ENCODE assay signal across 33 mouse cellular contexts in the genomic region with DNA sequence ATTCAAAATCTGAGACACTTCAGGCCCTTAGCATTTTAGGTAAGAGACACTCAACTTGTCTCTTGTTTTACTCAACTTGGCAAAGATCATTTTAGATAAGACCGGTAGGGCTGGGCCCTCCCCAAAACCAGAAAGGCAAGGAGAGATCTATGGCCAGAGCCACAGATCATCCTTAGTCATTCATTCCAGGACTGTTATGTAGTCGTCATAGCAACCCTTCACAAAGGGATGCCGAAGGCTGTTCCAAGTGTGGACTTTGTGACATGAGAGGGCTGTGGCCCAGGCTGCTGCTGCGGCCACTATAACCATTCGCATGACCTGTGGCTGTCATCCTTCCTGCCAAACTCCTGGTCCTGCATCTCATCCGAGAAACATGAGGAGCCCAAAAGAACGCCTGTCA. TPM values are rescaled to one million over a fixed set of nuclear protein-coding genes. Genes with fewer than 3 reads are reported as not detected.
A peak's percentile ranks its signal among the peaks of the same experiment; 100 is the strongest.
DNase-seq lines count a peak whose midpoint lies in the region; ATAC-seq and TF ChIP-seq lines count a peak whose summit lies in the region.
"Had no signal": no experiment of that assay in that cellular context is flagged by ENCODE, and none has a peak within 500 bp of the region (broad histone marks: within the 10 kb centered on the region; RNA-seq: fewer than 3 reads in every experiment).

No protein-coding gene starts in this region.

- no peaks in the 10 kb centered on the region for H3K9me3 ChIP-seq in midbrain, embryonic 10.5 days (replicated peaks)
- H3K9me3 ChIP-seq in midbrain, embryonic 13.5 days = no peaks in the 10 kb centered on the region
- no peaks in the 10 kb centered on the region for H3K9me3 ChIP-seq in kidney, embryonic 16.5 days (ENCODE audit: low read length)
- H3K9me3 ChIP-seq: embryonic facial prominence, embryonic 10.5 days; embryonic facial prominence, embryonic 15.5 days; forebrain, embryonic 12.5 days; heart, embryonic 13.5 days; kidney, embryonic 15.5 days; limb, embryonic 13.5 days; liver, embryonic 15.5 days; neural tube, embryonic 12.5 days; stomach, embryonic 15.5 days had no signal

- H3K4me3 ChIP-seq in midbrain, embryonic 10.5 days = no peak overlapping the region
- H3K4me3 ChIP-seq in midbrain, embryonic 13.5 days (replicated peaks) = no peak overlapping the region
- H3K4me3 ChIP-seq in bone marrow macrophage, adult 2 months (ENCODE audit: insufficient read depth, low read length) = peak overlapping the region; percentile 63
- no peak overlapping the region for H3K4me3 ChIP-seq in kidney, embryonic 16.5 days (ENCODE audit: low read length)
- H3K4me3 ChIP-seq: embryonic facial prominence, embryonic 10.5 days; embryonic facial prominence, embryonic 15.5 days; forebrain, embryonic 12.5 days; heart, embryonic 13.5 days; kidney, embryonic 15.5 days; layer of hippocampus, adult 2 months; limb, embryonic 13.5 days; liver, embryonic 15.5 days; myocyte; neural tube, embryonic 12.5 days; stomach, embryonic 15.5 days had no signal

- peak; percentile 23 for DNase-seq in embryo, embryonic 10 days (ENCODE audit: low spot score)
- DNase-seq in embryo, embryonic 9.5 days (ENCODE audit: extremely low spot score) = no peak
- DNase-seq in midbrain, embryonic 10.5 days (ENCODE audit: low spot score) = no peak
- DNase-seq in frontal cortex, adult 2 months (ENCODE audit: extremely low spot score in 1 of 2, low spot score in 1 of 2) = no peak
- DNase-seq: adrenal gland, adult 2 months; cerebellum, adult 8-10 months; cerebellum, postnatal 36 days; forebrain, postnatal 0 days; gastrocnemius, postnatal 10 days; heart, postnatal 10 days; kidney, adult 18-20 months; kidney, postnatal 36 days; lung, postnatal 36 days; right cerebral cortex, postnatal 4 days; thymus, postnatal 14 days had no signal

- TF ChIP-seq CTCF in bone marrow macrophage, adult 2 months (IDR thresholded peaks at IDR 0.05; ENCODE audit: low read depth, low read length) = no peak

- H3K27ac ChIP-seq in midbrain, embryonic 10.5 days (replicated peaks) = peak overlapping the region; percentile 49; the same call in 1 of the 2 replicates
- no peak overlapping the region for H3K27ac ChIP-seq in midbrain, embryonic 13.5 days
- H3K27ac ChIP-seq in bone marrow macrophage, adult 2 months (ENCODE audit: insufficient read depth, low read depth, low read length) = no peak overlapping the region
- no peak overlapping the region for H3K27ac ChIP-seq in kidney, embryonic 16.5 days (ENCODE audit: low read length)
- H3K27ac ChIP-seq: embryonic facial prominence, embryonic 10.5 days; embryonic facial prominence, embryonic 15.5 days; forebrain, embryonic 12.5 days; heart, embryonic 13.5 days; kidney, embryonic 15.5 days; layer of hippocampus, adult 2 months; limb, embryonic 13.5 days; liver, embryonic 15.5 days; neural tube, embryonic 12.5 days; stomach, embryonic 15.5 days had no signal

- no peaks in the 10 kb centered on the region for H3K27me3 ChIP-seq in midbrain, embryonic 10.5 days (ENCODE audit: low read depth, poor library complexity, severe bottlenecking)
- H3K27me3 ChIP-seq in midbrain, embryonic 13.5 days = no peaks in the 10 kb centered on the region
- no peaks in the 10 kb centered on the region for H3K27me3 ChIP-seq in kidney, embryonic 16.5 days (ENCODE audit: insufficient read depth, low read length)
- H3K27me3 ChIP-seq: embryonic facial prominence, embryonic 15.5 days; forebrain, embryonic 12.5 days; heart, embryonic 13.5 days; kidney, embryonic 15.5 days; limb, embryonic 13.5 days; liver, embryonic 15.5 days; megakaryocyte, embryonic 14.5 days; neural tube, embryonic 12.5 days; Patski; stomach, embryonic 15.5 days had no signal

- no peak overlapping the region for H3K9ac ChIP-seq in midbrain, embryonic 13.5 days (replicated peaks)
- H3K9ac ChIP-seq in kidney, embryonic 16.5 days (replicated peaks; ENCODE audit: low read length) = no peak overlapping the region
- H3K9ac ChIP-seq: embryonic facial prominence, embryonic 15.5 days; forebrain, embryonic 12.5 days; forebrain, postnatal 0 days; heart, embryonic 13.5 days; kidney, embryonic 15.5 days; limb, embryonic 13.5 days; liver, embryonic 15.5 days; neural tube, embryonic 12.5 days; stomach, embryonic 15.5 days had no signal

- H3K4me1 ChIP-seq in midbrain, embryonic 10.5 days = peaks cover 9% of the 10 kb centered on the region
- H3K4me1 ChIP-seq in midbrain, embryonic 13.5 days (replicated peaks) = 0 out of 2 replicates have a peak, but pooled peaks cover 2% of the 10 kb centered on the region
- peaks cover 56% of the 10 kb centered on the region for H3K4me1 ChIP-seq in bone marrow macrophage, adult 2 months (ENCODE audit: control insufficient read depth, insufficient read depth, low read length)
- H3K4me1 ChIP-seq in kidney, embryonic 16.5 days (ENCODE audit: insufficient read depth, low read length) = no peaks in the 10 kb centered on the region
- H3K4me1 ChIP-seq: embryonic facial prominence, embryonic 10.5 days; embryonic facial prominence, embryonic 15.5 days; forebrain, embryonic 12.5 days; heart, embryonic 13.5 days; kidney, embryonic 15.5 days; limb, embryonic 13.5 days; neural tube, embryonic 12.5 days; stomach, embryonic 15.5 days had no signal

- 62% methylated on average over 7 of the region's 7 CpGs for WGBS in midbrain, embryonic 10.5 days
- 53% methylated on average over 7 of the region's 7 CpGs for WGBS in midbrain, embryonic 13.5 days
- WGBS in kidney, embryonic 16.5 days = 89% methylated on average over 7 of the region's 7 CpGs

- H3K36me3 ChIP-seq in midbrain, embryonic 10.5 days = no peaks in the 10 kb centered on the region
- no peaks in the 10 kb centered on the region for H3K36me3 ChIP-seq in midbrain, embryonic 13.5 days
- H3K36me3 ChIP-seq in kidney, embryonic 16.5 days (ENCODE audit: insufficient read depth, low read length) = no peaks in the 10 kb centered on the region
- H3K36me3 ChIP-seq: embryonic facial prominence, embryonic 10.5 days; embryonic facial prominence, embryonic 15.5 days; forebrain, embryonic 12.5 days; heart, embryonic 13.5 days; kidney, embryonic 15.5 days; limb, embryonic 13.5 days; neural tube, embryonic 12.5 days; stomach, embryonic 15.5 days had no signal

- H3K4me2 ChIP-seq in midbrain, embryonic 13.5 days (replicated peaks) = no peak overlapping the region
- H3K4me2 ChIP-seq in kidney, embryonic 16.5 days (replicated peaks; ENCODE audit: low read depth, low read length) = no peak overlapping the region
- H3K4me2 ChIP-seq: embryonic facial prominence, embryonic 15.5 days; forebrain, embryonic 12.5 days; heart, embryonic 13.5 days; kidney, embryonic 15.5 days; limb, embryonic 13.5 days; liver, embryonic 15.5 days; neural tube, embryonic 12.5 days; stomach, embryonic 15.5 days had no signal

- ATAC-seq in midbrain, embryonic 13.5 days = no peak
- ATAC-seq in kidney, embryonic 16.5 days (ENCODE audit: low FRiP score, low TSS enrichment) = no peak
- ATAC-seq: forebrain, postnatal 0 days; hindbrain, embryonic 16.5 days; midbrain, embryonic 16.5 days; Patski had no signal

- no peak for TF ChIP-seq POLR2A in bone marrow macrophage, adult 2 months (IDR thresholded peaks at IDR 0.05; ENCODE audit: borderline replicate concordance, low read depth, low read length)

RNA-seq across cellular contexts. Expression of gene Pik3ap1, which starts 54.5 kb away (rescaled TPM):
- 2.9 and 4.4 TPM in 2 replicates for polyA plus RNA-seq in midbrain, embryonic 10.5 days (2016; fragmentation: Nextera tagmentation; extraction: Ambion mirVana)
- 1.4 and 1.9 TPM in 2 replicates for polyA plus RNA-seq in midbrain, embryonic 13.5 days (2015; fragmentation: Nextera tagmentation; extraction: Ambion mirVana)
- 312 and 343 TPM in 2 replicates for polyA plus RNA-seq in bone marrow macrophage, adult 2 months (2012; ENCODE audit: insufficient read depth, insufficient read length, missing spikeins)
- 2.3 and 3.1 TPM in 2 replicates for polyA plus RNA-seq in frontal cortex, adult 2 months (2012; rRNA removed)
- 2.1 and 2.3 TPM in 2 replicates for polyA plus RNA-seq in kidney, embryonic 16.5 days (2015; fragmentation: Nextera tagmentation; extraction: Ambion mirVana)
- polyA plus RNA-seq: myocyte had no signal

Comparison
In these comparisons a context has a peak if more than half of its experiments do, and no peak if none do; other contexts are left out.
1. RNA of gene Pik3ap1, which starts 54.5 kb away (polyA plus RNA-seq): 312 to 343 TPM in bone marrow macrophage, adult 2 months; 2.3 to 3.1 TPM in frontal cortex, adult 2 months, 2.9 to 4.4 TPM in midbrain, embryonic 10.5 days, 2.1 to 2.3 TPM in kidney, embryonic 16.5 days and 1.4 to 1.9 TPM in midbrain, embryonic 13.5 days; every median in the first group is over 10 times any median in the second.